Mouse (Mus musculus) ES-Bruce4 (cell line): ENCODE measurements around the gene Syne3. TPM values are rescaled to one million over a fixed set of nuclear protein-coding genes. Genes with fewer than 3 reads are reported as not detected.
A peak's percentile ranks its signal among the peaks of the same experiment; 100 is the strongest.

Experiments used
- H3K27ac ChIP-seq: 2 replicates; pipeline ENCODE4 v1.5.1; 2012; ENCODE audit warnings: low read length, inconsistent platforms; ENCODE audit not compliant: insufficient read depth
- H3K27me3 ChIP-seq: 2 replicates; pipeline ENCODE4 v1.6.1; 2012; ENCODE audit warnings: mild to moderate bottlenecking, low read length, inconsistent platforms; ENCODE audit not compliant: control insufficient read depth, poor library complexity, insufficient read depth, severe bottlenecking
- H3K36me3 ChIP-seq: 2 replicates; pipeline ENCODE4 v1.6.1; 2012; ENCODE audit warnings: inconsistent platforms, mild to moderate bottlenecking, low read length, moderate library complexity; ENCODE audit not compliant: control insufficient read depth, poor library complexity, insufficient read depth, severe bottlenecking
- H3K4me1 ChIP-seq: one replicate; pipeline ENCODE4 v1.8.1; 2011; ENCODE audit warnings: low read length; ENCODE audit not compliant: control insufficient read depth, insufficient read depth
- H3K4me3 ChIP-seq: 2 replicates; pipeline ENCODE4 v1.5.1; 2011; ENCODE audit warnings: low read depth, mild to moderate bottlenecking, low read length
- H3K9ac ChIP-seq: 2 replicates; pipeline ENCODE4 v1.6.1; 2012; ENCODE audit warnings: low read depth, mild to moderate bottlenecking, inconsistent platforms; ENCODE audit not compliant: poor library complexity, severe bottlenecking
- H3K9me3 ChIP-seq: replicated peaks from 2 replicates; pipeline ENCODE4 v1.6.1; 2012; ENCODE audit warnings: mild to moderate bottlenecking, low read length, inconsistent platforms; ENCODE audit not compliant: control insufficient read depth, poor library complexity, insufficient read depth, severe bottlenecking
- CTCF ChIP-seq: IDR thresholded peaks from one replicate; pipeline ENCODE4 v1.8.1; 2011; ENCODE audit warnings: low read depth, low read length
- EP300 ChIP-seq: IDR thresholded peaks from 2 replicates; pipeline ENCODE4 v1.6.1; 2011; ENCODE audit warnings: low read depth, low read length; ENCODE audit not compliant: insufficient read depth
- POLR2A ChIP-seq: IDR thresholded peaks from one replicate; pipeline ENCODE4 v1.8.1; 2011; ENCODE audit warnings: low read length; ENCODE audit not compliant: insufficient read depth
- polyA plus RNA-seq: library from polyadenylated mRNA; stranded (reverse); fragments of >200 nt; gene quantifications from 2 replicates; pipeline ENCODE4 v1.2.4, GENCODE M21; 2011; ENCODE audit warnings: low read depth; ENCODE audit not compliant: missing spikeins, insufficient read depth, insufficient read length

Gene Syne3
- polyA plus RNA-seq, 1 experiment: 1.2 TPM

GRCm38 (mm10) chr12:105011589-105011988 lies 2.0 kb upstream of the Syne3 start:
- no peak overlapping the region for H3K4me3 ChIP-seq
- TF ChIP-seq CTCF: no peak
- no peak for TF ChIP-seq EP300
- no peak for TF ChIP-seq POLR2A
- H3K36me3 ChIP-seq: no peaks in the 10 kb centered on the region

GRCm38 (mm10) chr12:105010213-105010790 lies 693 bp upstream of the Syne3 start:
- Histone ChIP-seq H3K27ac (no peak overlapping the region), H3K4me3 (peak overlapping the region; percentile 73), H3K4me1 (peaks cover 4% of the 10 kb centered on the region), H3K9ac (peak overlapping the region; percentile 47; the same call in 1 of the 2 replicates), H3K36me3 (no peaks in the 10 kb centered on the region), H3K9me3 (no peaks in the 10 kb centered on the region), H3K27me3 (no peaks in the 10 kb centered on the region)
- TF ChIP-seq CTCF (no peak), POLR2A (no peak)

More at GRCm38 (mm10) chr12:105011589-105011988, 2.0 kb upstream of the Syne3 start:
- no peaks in the 10 kb centered on the region for H3K27me3 ChIP-seq
- no peak overlapping the region for H3K27ac ChIP-seq
- peaks cover under 1% of the 10 kb centered on the region for H3K4me1 ChIP-seq
- H3K9me3 ChIP-seq: no peaks in the 10 kb centered on the region
- H3K9ac ChIP-seq: no peak overlapping the region

GRCm38 (mm10) chr12:105008752-105009178 lies 844 bp downstream of the Syne3 start:
- Histone ChIP-seq H3K4me1 (peaks cover 9% of the 10 kb centered on the region), H3K36me3 (no peaks in the 10 kb centered on the region), H3K27me3 (no peaks in the 10 kb centered on the region), H3K9ac (no peak overlapping the region), H3K4me3 (peak overlapping the region; percentile 83), H3K9me3 (no peaks in the 10 kb centered on the region), H3K27ac (no peak overlapping the region)
- TF ChIP-seq EP300 (no peak), POLR2A (no peak), CTCF (no peak)

GRCm38 (mm10) chr12:105008150-105008549 lies 1.5 kb downstream of the Syne3 start:
- Histone ChIP-seq H3K9ac (no peak overlapping the region), H3K27ac (no peak overlapping the region), H3K36me3 (no peaks in the 10 kb centered on the region), H3K4me1 (peaks cover 10% of the 10 kb centered on the region), H3K9me3 (no peaks in the 10 kb centered on the region), H3K4me3 (no peak overlapping the region), H3K27me3 (no peaks in the 10 kb centered on the region)
- TF ChIP-seq EP300: no peak
- TF ChIP-seq CTCF: peak; percentile 8

- no peak for TF ChIP-seq POLR2A
- H3K9me3 ChIP-seq: no peaks in the 10 kb centered on the region
- H3K36me3 ChIP-seq: no peaks in the 10 kb centered on the region
- no peak overlapping the region for H3K27ac ChIP-seq
- H3K4me1 ChIP-seq: peaks cover 19% of the 10 kb centered on the region
- no peak overlapping the region for H3K9ac ChIP-seq
- no peaks in the 10 kb centered on the region for H3K27me3 ChIP-seq
- no peak overlapping the region for H3K4me3 ChIP-seq
These were observed 4.0 kb downstream of the Syne3 start for GRCm38 (mm10) chr12:105005715-105005972.

GRCm38 (mm10) chr12:105004956-105005714 lies 4.5 kb downstream of the Syne3 start:
- Histone ChIP-seq H3K9ac (no peak overlapping the region), H3K27ac (no peak overlapping the region), H3K4me1 (peaks cover 20% of the 10 kb centered on the region), H3K9me3 (no peaks in the 10 kb centered on the region), H3K27me3 (no peaks in the 10 kb centered on the region), H3K4me3 (no peak overlapping the region), H3K36me3 (no peaks in the 10 kb centered on the region)
- TF ChIP-seq EP300 (no peak), CTCF (no peak), POLR2A (no peak)
